ENCODE assay signal across 9 mouse cellular contexts in genomic region chr3:137778113-137778512, GRCm38 (mm10).
DNase-seq lines count a peak whose midpoint lies in the region; ATAC-seq lines count a peak whose summit lies in the region.
"Had no signal": no experiment of that assay in that cellular context is flagged by ENCODE, and none has a peak within 500 bp of the region (broad histone marks: within the 10 kb centered on the region; RNA-seq: fewer than 3 reads in every experiment).

No protein-coding gene starts in this region.

- H3K27me3 ChIP-seq in forebrain, embryonic 13.5 days = peaks cover 14% of the 10 kb centered on the region; the same call in 1 of the 2 replicates
- H3K27me3 ChIP-seq in intestine, embryonic 14.5 days (replicated peaks; ENCODE audit: control insufficient read depth, insufficient read depth, low read length) = peaks cover 8% of the 10 kb centered on the region

- H3K9me3 ChIP-seq in forebrain, embryonic 13.5 days (replicated peaks) = no peaks in the 10 kb centered on the region
- no peaks in the 10 kb centered on the region for H3K9me3 ChIP-seq in intestine, embryonic 14.5 days (ENCODE audit: control insufficient read depth, low read length)
- H3K9me3 ChIP-seq: G1E had no signal

- WGBS in forebrain, embryonic 13.5 days = 39% methylated on average over 7 of the region's 7 CpGs
- WGBS in intestine, embryonic 14.5 days = 33% methylated on average over 7 of the region's 7 CpGs

- H3K36me3 ChIP-seq in forebrain, embryonic 13.5 days (ENCODE audit: poor library complexity, severe bottlenecking) = no peaks in the 10 kb centered on the region
- no peaks in the 10 kb centered on the region for H3K36me3 ChIP-seq in intestine, embryonic 14.5 days (ENCODE audit: control insufficient read depth, insufficient read depth, low read length)
- H3K36me3 ChIP-seq: G1E had no signal

- peak; percentile 40; the same call in 1 of the 2 replicates for ATAC-seq in cerebellum, adult (ENCODE audit: insufficient number of reproducible peaks, low FRiP score, low TSS enrichment)
- peak; percentile 56 for ATAC-seq in forebrain, embryonic 13.5 days
- ATAC-seq in intestine, embryonic 14.5 days (replicated peaks; ENCODE audit: low FRiP score, low TSS enrichment, low read depth) = 0 out of 2 replicates have a peak, but pooled peaks have one; percentile 40

- H3K9ac ChIP-seq in forebrain, embryonic 13.5 days = no peak overlapping the region
- H3K9ac ChIP-seq in intestine, embryonic 14.5 days (ENCODE audit: low read length) = no peak overlapping the region

- H3K27ac ChIP-seq in forebrain, embryonic 13.5 days = no peak overlapping the region
- H3K27ac ChIP-seq in intestine, embryonic 14.5 days (ENCODE audit: low read depth) = no peak overlapping the region

- no peak overlapping the region for H3K4me3 ChIP-seq in forebrain, embryonic 13.5 days
- no peak overlapping the region for H3K4me3 ChIP-seq in intestine, embryonic 14.5 days (ENCODE audit: low read depth, low read length)

- no peak for DNase-seq in cerebellum, adult 11 months
- DNase-seq in testis, postnatal 10 days (ENCODE audit: low spot score) = peak; percentile 47
- no peak for DNase-seq in testis, postnatal 14 days (ENCODE audit: low spot score)
- DNase-seq in intestine, embryonic 14.5 days (ENCODE audit: low spot score) = no peak
- DNase-seq in lung, postnatal 25 days (ENCODE audit: low spot score) = peak; percentile 38
- peak; percentile 51 for DNase-seq in thymus, postnatal 0 days (ENCODE audit: low spot score)

- H3K4me2 ChIP-seq in forebrain, embryonic 13.5 days = no peak overlapping the region
- peak overlapping the region; percentile 13; the same call in 1 of the 2 replicates for H3K4me2 ChIP-seq in intestine, embryonic 14.5 days (ENCODE audit: low read length)

- H3K4me1 ChIP-seq in forebrain, embryonic 13.5 days = peaks cover 15% of the 10 kb centered on the region
- no peaks in the 10 kb centered on the region for H3K4me1 ChIP-seq in intestine, embryonic 14.5 days (replicated peaks; ENCODE audit: control insufficient read depth, insufficient read depth, low read length)

Comparison
In these comparisons a context has a peak if more than half of its experiments do, and no peak if none do; other contexts are left out.
1. DNase-seq: peak in testis, postnatal 10 days (single experiment), lung, postnatal 25 days (single experiment) and thymus, postnatal 0 days (single experiment); none in cerebellum, adult 11 months (single experiment), testis, postnatal 14 days (single experiment) and intestine, embryonic 14.5 days (single experiment).
2. Peak in every context shown above with its lines, with median percentiles within 50 percentile points of each other: ATAC-seq.